Mouse (Mus musculus) spleen, postnatal 36 days (tissue): ENCODE measurements around the gene Parp2.

Experiments used
- DNase-seq, 2 experiments: peaks; one replicate each; pipeline ENCODE4 v3.0.0; 2022; ENCODE audit warnings: low spot score in 2 of 2, mixed read lengths in 1 of 2

Parp2 gene

GRCm38 (mm10) chr14:50829878-50830277, 22.2 kb downstream of the Parp2 start:
- no peak for DNase-seq

- peak; percentile 34 to 49 for DNase-seq
These were observed 26.3 kb downstream of the Parp2 start for GRCm38 (mm10) chr14:50833964-50834363.

GRCm38 (mm10) chr14:50834435-50834834, 26.8 kb downstream of the Parp2 start:
- no peak for DNase-seq

- no peak for DNase-seq
These were observed 29.6 kb downstream of the Parp2 start for GRCm38 (mm10) chr14:50837236-50837635.

- no peak for DNase-seq
These were observed 48.1 kb downstream of the Parp2 start for GRCm38 (mm10) chr14:50855788-50856187.

- no peak for DNase-seq
These were observed 55.0 kb downstream of the Parp2 start for GRCm38 (mm10) chr14:50862641-50863040.

- peak in 1 of 2 experiments; percentile 10 for DNase-seq
These were observed 57.4 kb downstream of the Parp2 start for GRCm38 (mm10) chr14:50865005-50865404.

- DNase-seq, result no peak
These were observed 59.3 kb downstream of the Parp2 start for GRCm38 (mm10) chr14:50866966-50867365.

- no peak for DNase-seq
These were observed 60.6 kb downstream of the Parp2 start for GRCm38 (mm10) chr14:50868211-50868610.

GRCm38 (mm10) chr14:50868656-50869055, 61.0 kb downstream of the Parp2 start:
- no peak for DNase-seq

- DNase-seq, result peak; percentile 65
These were observed 62.5 kb downstream of the Parp2 start, which contains the start of gene Tep1 for GRCm38 (mm10) chr14:50869889-50870804. TSS of gene Tep1 (minus strand) at chr14:50870560.

GRCm38 (mm10) chr14:50870805-50871143, 63.1 kb downstream of the Parp2 start:
- no peak for DNase-seq
